Mouse (Mus musculus): ENCODE measurements at regions not wholly inside any gene's neighbourhood (a gene's known extent, or its start where the extent isn't known, plus 50 kb on each side); places are given as distances from the start of the nearest gene placed in this dataset.

GRCm38 (mm10) chr4:149829964-149830363, 55.9 kb upstream of the Slc25a33 start:
- Histone ChIP-seq H3K4me3 (ENCODE audit: low read length) (no peak overlapping the region), H3K36me3 (ENCODE audit: control insufficient read depth, insufficient read depth, low read length) (no peaks in the 10 kb centered on the region), H3K27me3 (replicated peaks; ENCODE audit: control insufficient read depth, insufficient read depth, low read length) (no peaks in the 10 kb centered on the region), H3K9me3 (ENCODE audit: control insufficient read depth, low read length) (0 out of 2 replicates have a peak, but pooled peaks cover 5% of the 10 kb centered on the region), H3K4me1 (ENCODE audit: control insufficient read depth, insufficient read depth, low read length) (no peaks in the 10 kb centered on the region), H3K9ac (ENCODE audit: low read depth, low read length) (no peak overlapping the region), H3K4me2 (ENCODE audit: low read depth, low read length) (no peak overlapping the region), H3K27ac (ENCODE audit: low read length) (no peak overlapping the region)
- over 99% methylated on average over 4 of the region's 4 CpGs for WGBS
- ATAC-seq, result no peak

- Histone ChIP-seq H3K9me3 (ENCODE audit: control insufficient read depth, low read length) (0 out of 2 replicates have a peak, but pooled peaks cover 5% of the 10 kb centered on the region), H3K4me3 (ENCODE audit: low read length) (no peak overlapping the region), H3K4me2 (ENCODE audit: low read depth, low read length) (no peak overlapping the region), H3K27me3 (replicated peaks; ENCODE audit: control insufficient read depth, insufficient read depth, low read length) (no peaks in the 10 kb centered on the region), H3K4me1 (ENCODE audit: control insufficient read depth, insufficient read depth, low read length) (no peaks in the 10 kb centered on the region), H3K36me3 (ENCODE audit: control insufficient read depth, insufficient read depth, low read length) (no peaks in the 10 kb centered on the region), H3K27ac (ENCODE audit: low read length) (no peak overlapping the region), H3K9ac (ENCODE audit: low read depth, low read length) (no peak overlapping the region)
- WGBS, result 96% methylated on average over 4 of the region's 4 CpGs
- ATAC-seq, result no peak
Measured at GRCm38 (mm10) chr4:149827784-149828183, 53.7 kb upstream of the Slc25a33 start.

All from intestine, embryonic 16.5 days (tissue).